8 mouse cellular contexts compared by ENCODE assay signal in genomic region chr7:35647101-35647698, GRCm38 (mm10). TPM values are rescaled to one million over a fixed set of nuclear protein-coding genes. Genes with fewer than 3 reads are reported as not detected.
A peak's percentile ranks its signal among the peaks of the same experiment; 100 is the strongest.
DNase-seq lines count a peak whose midpoint lies in the region; ATAC-seq and TF ChIP-seq lines count a peak whose summit lies in the region.

Gene Pdcd5, minus strand, starts transcription at chr7:35647521.

- in situ Hi-C loops in CH12.LX (cut with MboI; ENCODE audit: low pct_ligation_motif_present, low pct_unique_long_range_greater_than_20kb, low sequenced_read_pairs): no loop called here

- peak within 1 kb of the TSS; percentile 7; the same call in 1 of the 2 replicates for H3K27ac ChIP-seq in CH12.LX (ENCODE audit: insufficient read depth, low read depth)
- peak within 1 kb of the TSS; percentile 62; the same call in 1 of the 2 replicates for H3K27ac ChIP-seq in forebrain, embryonic 11.5 days (ENCODE audit: low read depth, low read length)
- H3K27ac ChIP-seq in heart, embryonic 16.5 days (ENCODE audit: low read length): peak within 1 kb of the TSS; percentile 82
- peak within 1 kb of the TSS; percentile 56 for H3K27ac ChIP-seq in liver, embryonic 15.5 days (replicated peaks)
- H3K27ac ChIP-seq in neural tube, embryonic 12.5 days: peak within 1 kb of the TSS; percentile 62; the same call in 1 of the 2 replicates

- under 1% methylated on average over 56 of the region's 64 CpGs for WGBS in forebrain, embryonic 11.5 days
- under 1% methylated on average over 61 of the region's 64 CpGs for whole genome bisulfite sequencing in heart, embryonic 16.5 days
- under 1% methylated on average over 64 of the region's 64 CpGs for WGBS in liver, embryonic 15.5 days (ENCODE audit: insufficient replicate concordance)
- WGBS in neural tube, embryonic 12.5 days: under 1% methylated on average over 64 of the region's 64 CpGs

- H3K79me2 ChIP-seq in CH12.LX (replicated peaks; ENCODE audit: control insufficient read depth, extremely low read depth, insufficient read depth, poor library complexity, severe bottlenecking): peaks cover 17% of the 10 kb centered on the region

- TF ChIP-seq EP300 in CH12.LX (IDR thresholded peaks at IDR 0.05; ENCODE audit: low read length): no peak

- H3K27me3 ChIP-seq in CH12.LX (replicated peaks): peaks cover 14% of the 10 kb centered on the region
- no peaks in the 10 kb centered on the region for H3K27me3 ChIP-seq in forebrain, embryonic 11.5 days (ENCODE audit: control insufficient read depth, insufficient read depth, low read length)
- no peaks in the 10 kb centered on the region for H3K27me3 ChIP-seq in heart, embryonic 16.5 days (ENCODE audit: control insufficient read depth, insufficient read depth, low read length)
- peaks cover 4% of the 10 kb centered on the region; the same call in 1 of the 2 replicates for H3K27me3 ChIP-seq in liver, embryonic 15.5 days
- H3K27me3 ChIP-seq in neural tube, embryonic 12.5 days (replicated peaks): no peaks in the 10 kb centered on the region

- peak within 1 kb of the TSS; percentile 90 for H3K9ac ChIP-seq in CH12.LX (ENCODE audit: insufficient read depth, low read depth)
- H3K9ac ChIP-seq in forebrain, embryonic 11.5 days (ENCODE audit: low read length): peak within 1 kb of the TSS; percentile 89
- peak within 1 kb of the TSS; percentile 89 for H3K9ac ChIP-seq in heart, embryonic 16.5 days (ENCODE audit: low read length)
- H3K9ac ChIP-seq in liver, embryonic 15.5 days: peak within 1 kb of the TSS; percentile 86
- peak within 1 kb of the TSS; percentile 85 for H3K9ac ChIP-seq in neural tube, embryonic 12.5 days

- peaks cover 26 to 36% of the 10 kb centered on the region in 2 experiments for H3K36me3 ChIP-seq in CH12.LX (replicated peaks in 1 of 2; ENCODE audit: control insufficient read depth in 1 of 2, insufficient read depth in 1 of 2, low read length in 1 of 2)
- H3K36me3 ChIP-seq in forebrain, embryonic 11.5 days (ENCODE audit: control insufficient read depth, insufficient read depth, low read length): no peaks in the 10 kb centered on the region
- H3K36me3 ChIP-seq in heart, embryonic 16.5 days (ENCODE audit: control insufficient read depth, insufficient read depth): peaks cover 23% of the 10 kb centered on the region
- H3K36me3 ChIP-seq in liver, embryonic 15.5 days (replicated peaks): peaks cover 32% of the 10 kb centered on the region
- H3K36me3 ChIP-seq in neural tube, embryonic 12.5 days: peaks cover 29% of the 10 kb centered on the region

- no peak for TF ChIP-seq CTCF in CH12.LX (conservative IDR thresholded peaks at IDR 0.05 in 1 of 2, IDR thresholded peaks at IDR 0.05 in 1 of 2; ENCODE audit: low read depth in 2 of 2, low read length in 2 of 2)

- dilution Hi-C loops in CH12.LX (cut with MboI; ENCODE audit: extremely low pct_ligation_motif_present, extremely low pct_unique_long_range_greater_than_20kb, low sequenced_read_pairs): no loop called here

- peak within 1 kb of the TSS; percentile 64 for H3K4me2 ChIP-seq in CH12.LX (ENCODE audit: insufficient read depth, low read depth, poor library complexity, severe bottlenecking)
- H3K4me2 ChIP-seq in forebrain, embryonic 11.5 days (ENCODE audit: low read depth, low read length, severe bottlenecking): peak within 1 kb of the TSS; percentile 66
- peak within 1 kb of the TSS; percentile 75 for H3K4me2 ChIP-seq in heart, embryonic 16.5 days (ENCODE audit: low read depth, low read length)
- peak within 1 kb of the TSS; percentile 85 for H3K4me2 ChIP-seq in liver, embryonic 15.5 days
- peak within 1 kb of the TSS; percentile 78 for H3K4me2 ChIP-seq in neural tube, embryonic 12.5 days (replicated peaks)

- DNase-seq in CH12.LX (ENCODE audit: extremely low read depth): peak; percentile 95
- peak; percentile 96 for DNase-seq in c-Kit-positive CD71-positive TER-119-negative erythroid progenitor cells, embryonic 14.5 days (ENCODE audit: low read depth)
- DNase-seq in forebrain, embryonic 11.5 days (ENCODE audit: low spot score): peak; percentile 98
- DNase-seq in kidney, postnatal 36 days: peak; percentile 96 to 99
- peak; percentile 92 for DNase-seq in telencephalon, adult 2 months (ENCODE audit: low read depth, low spot score)

- H3K4me1 ChIP-seq in CH12.LX (ENCODE audit: control insufficient read depth in 1 of 2, insufficient read depth in 2 of 2): peaks cover 2 to 26% of the 10 kb centered on the region in 2 experiments; a peak in 3 of 4 replicates
- no peaks in the 10 kb centered on the region; the same call in 1 of the 2 replicates for H3K4me1 ChIP-seq in forebrain, embryonic 11.5 days (replicated peaks; ENCODE audit: control insufficient read depth, insufficient read depth, low read length)
- H3K4me1 ChIP-seq in heart, embryonic 16.5 days (ENCODE audit: control insufficient read depth, insufficient read depth, low read length): peaks cover 5% of the 10 kb centered on the region; the same call in 1 of the 2 replicates
- H3K4me1 ChIP-seq in liver, embryonic 15.5 days (replicated peaks): peaks cover 38% of the 10 kb centered on the region
- no peaks in the 10 kb centered on the region for H3K4me1 ChIP-seq in neural tube, embryonic 12.5 days

- peaks cover 10% of the 10 kb centered on the region for H3K9me3 ChIP-seq in CH12.LX (replicated peaks; ENCODE audit: low read length)
- H3K9me3 ChIP-seq in forebrain, embryonic 11.5 days (ENCODE audit: control insufficient read depth, low read length): no peaks in the 10 kb centered on the region; the same call in 1 of the 2 replicates
- no peaks in the 10 kb centered on the region for H3K9me3 ChIP-seq in heart, embryonic 16.5 days (replicated peaks; ENCODE audit: control insufficient read depth, low read length)
- no peaks in the 10 kb centered on the region for H3K9me3 ChIP-seq in liver, embryonic 15.5 days (replicated peaks)
- H3K9me3 ChIP-seq in neural tube, embryonic 12.5 days: 0 out of 2 replicates have a peak, but pooled peaks cover 5% of the 10 kb centered on the region

- H3K4me3 ChIP-seq in CH12.LX (replicated peaks in 1 of 3; ENCODE audit: low read depth in 2 of 3, low read length in 2 of 3, poor library complexity in 1 of 3): peak within 1 kb of the TSS; percentile 80 to 99 (median 92)
- peak within 1 kb of the TSS; percentile 95 for H3K4me3 ChIP-seq in forebrain, embryonic 11.5 days (ENCODE audit: low read depth, low read length)
- peak within 1 kb of the TSS; percentile 77 for H3K4me3 ChIP-seq in heart, embryonic 16.5 days (ENCODE audit: low read length)
- peak within 1 kb of the TSS; percentile 84 for H3K4me3 ChIP-seq in liver, embryonic 15.5 days (replicated peaks)
- peak within 1 kb of the TSS; percentile 95 for H3K4me3 ChIP-seq in neural tube, embryonic 12.5 days

- ATAC-seq in forebrain, embryonic 11.5 days (replicated peaks; ENCODE audit: low FRiP score): peak; percentile 90
- ATAC-seq in heart, embryonic 16.5 days (replicated peaks; ENCODE audit: extremely low read depth, insufficient read depth, low FRiP score): peak; percentile 91
- peak; percentile 83 for ATAC-seq in liver, embryonic 15.5 days (ENCODE audit: insufficient read depth)
- ATAC-seq in neural tube, embryonic 12.5 days (ENCODE audit: low FRiP score, low read depth): peak; percentile 92

- no peak for TF ChIP-seq RAD21 in CH12.LX (IDR thresholded peaks at IDR 0.05; ENCODE audit: low read depth, low read length)

- TF ChIP-seq POLR2A in CH12.LX (IDR thresholded peaks at IDR 0.05; ENCODE audit: low read depth, low read length): peak; percentile 76

TF ChIP-seq in CH12.LX, 34 proteins besides CTCF, POLR2A, EP300 and RAD21 (continues in another document):
- TF ChIP-seq ZMIZ1 (IDR thresholded peaks at IDR 0.05; ENCODE audit: low read depth, low read length): peak; percentile 84
- peak; percentile 21; the same call in 1 of the 2 replicates for TF ChIP-seq GABPA (IDR thresholded peaks at IDR 0.05; ENCODE audit: insufficient replicate concordance, low read depth, low read length)
- no peak for TF ChIP-seq ZKSCAN1 (IDR thresholded peaks at IDR 0.05; ENCODE audit: borderline replicate concordance, low read depth, low read length)
- TF ChIP-seq E2F4 (IDR thresholded peaks at IDR 0.05; ENCODE audit: insufficient replicate concordance, low read depth, low read length): no peak
- peak; percentile 70; the same call in 1 of the 2 replicates for TF ChIP-seq TCF12 (IDR thresholded peaks at IDR 0.05; ENCODE audit: low read depth, low read length)
- TF ChIP-seq ZNF384 (IDR thresholded peaks at IDR 0.05; ENCODE audit: low read depth, low read length): peak; percentile 11; the same call in 1 of the 2 replicates
- TF ChIP-seq KAT2A (IDR thresholded peaks at IDR 0.05; ENCODE audit: insufficient replicate concordance, low read length): peak; percentile 79; the same call in 1 of the 2 replicates
- 0 out of 2 replicates have a peak, but pooled peaks have one; percentile 13 for TF ChIP-seq MAX (IDR thresholded peaks at IDR 0.05; ENCODE audit: low read length)
- TF ChIP-seq BHLHE40 (IDR thresholded peaks at IDR 0.05; ENCODE audit: low read depth, low read length): peak; percentile 33; the same call in 1 of the 2 replicates
- peak; percentile 90 for TF ChIP-seq MAZ (IDR thresholded peaks at IDR 0.05; ENCODE audit: low read depth, low read length)
- TF ChIP-seq TBP (conservative IDR thresholded peaks at IDR 0.05; ENCODE audit: low read depth, low read length): 0 out of 2 replicates have a peak, but pooled peaks have one; percentile 46
- TF ChIP-seq CHD2 (IDR thresholded peaks at IDR 0.05; ENCODE audit: low read length): peak; percentile 57; the same call in 1 of the 2 replicates
- TF ChIP-seq UBTF (IDR thresholded peaks at IDR 0.05; ENCODE audit: low read depth, low read length): no peak
- TF ChIP-seq RCOR1 (conservative IDR thresholded peaks at IDR 0.05; ENCODE audit: low read depth, low read length): no peak
- TF ChIP-seq MXI1 (IDR thresholded peaks at IDR 0.05; ENCODE audit: low read depth, low read length): peak; percentile 88
- TF ChIP-seq SIN3A (IDR thresholded peaks at IDR 0.05; ENCODE audit: low read length): peak; percentile 98
- no peak for TF ChIP-seq JUND (conservative IDR thresholded peaks at IDR 0.05; ENCODE audit: low read depth, low read length)
- no peak for TF ChIP-seq ZC3H11A (IDR thresholded peaks at IDR 0.05; ENCODE audit: low read depth, low read length)
- no peak for TF ChIP-seq USF1 (IDR thresholded peaks at IDR 0.05; ENCODE audit: low read depth, low read length)
- TF ChIP-seq NELFE (IDR thresholded peaks at IDR 0.05; ENCODE audit: low read depth, low read length): peak; percentile 88
- TF ChIP-seq MYC (IDR thresholded peaks at IDR 0.05; ENCODE audit: low read depth, low read length): no peak

RNA-seq across cellular contexts. Expression of gene Pdcd5, which starts in this region (rescaled TPM):
- total RNA-seq in CH12.LX (2012; rRNA removed): 174 and 227 TPM in 2 replicates
- 241 and 294 TPM in 2 replicates for total RNA-seq in CH12.LX (2014; rRNA removed)
- polyA plus RNA-seq in CH12.LX (2012; ENCODE audit: insufficient read length, low read depth): 242 and 272 TPM in 2 replicates
- polyA plus RNA-seq in forebrain, embryonic 11.5 days (2014; fragmentation: Nextera tagmentation; extraction: Ambion mirVana): 305 TPM in 2 replicates
- polyA plus RNA-seq in heart, embryonic 16.5 days (2015; fragmentation: Nextera tagmentation; extraction: Ambion mirVana): 238 and 276 TPM in 2 replicates
- polyA plus RNA-seq in liver, embryonic 15.5 days (2015; fragmentation: Nextera tagmentation; extraction: Ambion mirVana): 99.7 and 102 TPM in 2 replicates
- 267 and 276 TPM in 2 replicates for polyA plus RNA-seq in neural tube, embryonic 12.5 days (2016; fragmentation: Nextera tagmentation; extraction: Ambion mirVana)

Comparison
In these comparisons a context has a peak if more than half of its experiments do, and no peak if none do; other contexts are left out.
1. Peak in every context shown above with its lines: DNase-seq, ATAC-seq, H3K4me3 ChIP-seq and H3K27ac ChIP-seq.
2. H3K27ac ChIP-seq: peak in every context shown above with its lines; median percentile 82 in heart, embryonic 16.5 days; 62 in forebrain, embryonic 11.5 days; 62 in neural tube, embryonic 12.5 days; 56 in liver, embryonic 15.5 days; 7 in CH12.LX.